Mouse (Mus musculus): ENCODE results near the gene Mpc1.

DNA sequence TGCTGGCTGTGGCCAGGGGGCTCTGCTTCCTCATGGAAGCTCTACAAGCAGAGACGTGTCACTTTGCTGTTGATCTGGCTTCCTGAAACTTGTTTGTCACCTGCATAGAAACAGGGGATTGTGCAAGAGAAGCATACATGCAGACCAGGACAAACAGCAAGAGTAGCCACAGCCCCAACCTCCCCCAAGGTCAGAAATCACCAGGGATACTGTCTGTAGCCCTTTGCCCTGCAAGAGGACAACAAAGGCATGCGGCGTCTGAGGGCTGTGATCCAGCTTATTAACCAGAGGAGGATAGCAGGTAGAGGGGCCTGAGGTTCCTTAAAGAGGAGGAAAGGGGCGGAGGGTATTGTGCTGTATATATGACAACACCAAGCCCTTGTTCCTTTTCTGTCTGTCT is 6.6 kb upstream of the Mpc1 start:
- TF ChIP-seq CTCF (IDR thresholded peaks at IDR 0.05) (no peak), POLR2A (IDR thresholded peaks at IDR 0.05; ENCODE audit: insufficient read depth, low read depth, low read length) (no peak)
